Mouse (Mus musculus) spleen, adult 2 months (tissue): ENCODE measurements around the gene Ackr4.

ENCODE experiments used
- CTCF ChIP-seq: fragments of 200-500 bp; IDR thresholded peaks from 2 replicates; pipeline ENCODE4 v1.5.1; 2011; ENCODE audit warnings: mild to moderate bottlenecking, inconsistent platforms; ENCODE audit not compliant: insufficient read depth, insufficient read length, insufficient replicate concordance; ENCODE audit errors: extremely low read depth
- POLR2A ChIP-seq: fragments of 200-500 bp; IDR thresholded peaks from 2 replicates; pipeline ENCODE4 v1.6.1; 2011; ENCODE audit warnings: low read depth, low read length, inconsistent platforms

DNA sequence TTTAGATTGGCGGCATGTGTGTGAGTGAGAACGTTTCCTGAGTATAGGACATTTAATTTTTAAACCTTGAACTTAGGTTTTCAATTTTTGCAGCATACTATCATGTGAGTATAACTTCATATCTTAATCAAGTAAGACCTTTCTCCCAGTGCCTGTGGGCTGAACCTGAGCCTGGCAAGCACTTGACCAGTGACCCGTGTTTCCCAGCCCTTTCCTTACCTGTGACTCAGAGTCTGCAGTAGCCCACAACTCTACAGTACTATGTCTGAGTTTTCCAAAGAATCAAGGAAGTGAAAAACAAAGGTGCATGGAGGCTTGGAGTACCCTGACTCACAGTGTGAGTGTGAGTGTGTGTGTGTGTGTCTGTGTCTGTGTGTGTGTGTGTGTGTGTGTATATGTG is 46.7 kb downstream of the Ackr4 start:
- TF ChIP-seq CTCF, result no peak
- TF ChIP-seq POLR2A, result no peak
